Mouse (Mus musculus) olfactory bulb, adult 2 months (tissue): ENCODE data around the gene Tmem8b.

Experiments used
- CTCF ChIP-seq: fragments of 200-500 bp; IDR thresholded peaks from 2 replicates; pipeline ENCODE4 v1.5.1; 2012; ENCODE audit warnings: low read depth, mild to moderate bottlenecking, low read length, moderate library complexity; ENCODE audit not compliant: insufficient read depth
- POLR2A ChIP-seq: fragments of 200-500 bp; IDR thresholded peaks from 2 replicates; pipeline ENCODE4 v1.6.1; 2012; ENCODE audit warnings: mild to moderate bottlenecking, low read depth, low read length, moderate library complexity; ENCODE audit not compliant: insufficient read depth

DNA sequence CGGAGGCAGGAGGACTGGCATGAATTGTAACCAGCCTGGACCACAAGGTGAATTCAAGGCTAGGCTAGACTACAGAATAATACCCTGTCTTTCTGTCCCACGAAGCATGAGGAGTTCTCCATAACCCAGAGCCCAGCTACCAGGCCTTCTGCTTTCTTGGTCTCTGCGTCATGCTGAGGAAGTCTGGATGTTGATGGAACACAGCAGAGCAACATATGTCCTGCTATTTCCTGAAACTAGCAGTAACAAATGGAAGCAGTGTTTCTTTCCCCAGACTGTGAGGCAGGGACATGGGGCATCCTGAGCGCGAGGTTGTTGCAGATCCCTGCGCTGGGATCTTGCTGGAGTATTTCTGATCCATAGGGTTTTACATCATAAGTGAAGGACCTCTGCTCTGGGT, 9.8 kb downstream of the Tmem8b start:
- no peak for TF ChIP-seq CTCF
- no peak for TF ChIP-seq POLR2A
